ENCODE assay signal across 23 mouse cellular contexts in the genomic region with DNA sequence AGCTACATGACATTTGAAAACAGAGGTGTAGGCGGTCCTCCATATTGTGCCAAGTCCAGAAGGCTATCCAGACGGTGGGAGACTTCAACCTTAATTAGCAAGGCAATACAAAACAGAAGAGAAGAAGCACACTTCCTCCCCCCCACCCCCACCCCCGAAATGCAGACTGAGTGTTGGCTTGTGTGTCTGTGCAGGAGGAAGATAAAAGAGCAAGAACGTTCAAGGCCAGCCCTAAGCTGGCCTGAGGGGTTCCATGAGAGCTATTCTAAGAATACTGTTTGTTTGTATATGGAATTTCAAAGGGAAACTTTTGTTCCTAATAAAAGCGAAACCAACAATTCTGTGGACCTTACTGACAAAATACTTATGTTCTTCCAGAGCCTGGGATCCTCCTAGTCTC. TPM values are rescaled to one million over a fixed set of nuclear protein-coding genes. Genes with fewer than 3 reads are reported as not detected.
DNase-seq lines count a peak whose midpoint lies in the region; ATAC-seq lines count a peak whose summit lies in the region.
"Had no signal": no experiment of that assay in that cellular context is flagged by ENCODE, and none has a peak within 500 bp of the region (broad histone marks: within the 10 kb centered on the region; RNA-seq: fewer than 3 reads in every experiment).

No protein-coding gene starts in this region.

- peak; percentile 16 for DNase-seq in layer of hippocampus, adult 9-11 months
- DNase-seq in layer of hippocampus, postnatal 10 days (ENCODE audit: low spot score in 2 of 2) = no peak
- DNase-seq in liver, embryonic 11.5 days (ENCODE audit: low spot score) = no peak
- no peak for DNase-seq in thymus, postnatal 14 days
- DNase-seq in heart, postnatal 10 days = no peak
- DNase-seq in gastrocnemius, postnatal 4 days (ENCODE audit: low spot score in 2 of 2) = no peak
- DNase-seq: adrenal gland, adult 8-10 months; adrenal gland, postnatal 36 days; cerebellum, adult 11 months; cerebellum, adult 8-10 months; cerebellum, postnatal 14 days; embryo, embryonic 11 days; gastrocnemius, postnatal 10 days; heart, adult 2 months had no signal

- H3K27me3 ChIP-seq in liver, embryonic 11.5 days (replicated peaks; ENCODE audit: control insufficient read depth, insufficient read depth, low read length) = no peaks in the 10 kb centered on the region
- no peaks in the 10 kb centered on the region for H3K27me3 ChIP-seq in liver, embryonic 15.5 days
- H3K27me3 ChIP-seq: CH12.LX; embryonic facial prominence, embryonic 15.5 days; forebrain, embryonic 15.5 days; heart, embryonic 15.5 days had no signal

- 45% methylated on average over 5 of the region's 5 CpGs for WGBS in liver, embryonic 11.5 days
- WGBS in liver, embryonic 15.5 days (ENCODE audit: insufficient replicate concordance) = 32% methylated on average over 5 of the region's 5 CpGs

- H3K9me3 ChIP-seq in liver, embryonic 11.5 days (ENCODE audit: control insufficient read depth, low read length) = 0 out of 2 replicates have a peak, but pooled peaks cover 2% of the 10 kb centered on the region
- no peaks in the 10 kb centered on the region for H3K9me3 ChIP-seq in liver, embryonic 15.5 days (replicated peaks)
- H3K9me3 ChIP-seq: embryonic facial prominence, embryonic 15.5 days; forebrain, embryonic 15.5 days; heart, embryonic 15.5 days; hindbrain, embryonic 10.5 days had no signal

- peak overlapping the region; percentile 61 for H3K27ac ChIP-seq in liver, embryonic 11.5 days (ENCODE audit: low read depth, low read length)
- peak overlapping the region; percentile 43; the same call in 1 of the 2 replicates for H3K27ac ChIP-seq in liver, embryonic 15.5 days (replicated peaks)
- H3K27ac ChIP-seq: embryonic facial prominence, embryonic 15.5 days; forebrain, embryonic 15.5 days; heart, adult 2 months; heart, embryonic 15.5 days; hindbrain, embryonic 10.5 days; hindbrain, embryonic 14.5 days had no signal

- peak; percentile 73 for ATAC-seq in liver, embryonic 11.5 days (replicated peaks; ENCODE audit: low FRiP score)
- ATAC-seq in liver, embryonic 15.5 days (ENCODE audit: insufficient read depth) = no peak
- ATAC-seq: forebrain, embryonic 15.5 days had no signal

- peaks cover 19% of the 10 kb centered on the region for H3K4me1 ChIP-seq in liver, embryonic 11.5 days (replicated peaks; ENCODE audit: control insufficient read depth, insufficient read depth, low read length)
- peaks cover 51% of the 10 kb centered on the region for H3K4me1 ChIP-seq in liver, embryonic 15.5 days (replicated peaks)
- H3K4me1 ChIP-seq: embryonic facial prominence, embryonic 15.5 days; forebrain, embryonic 15.5 days; heart, embryonic 15.5 days; hindbrain, embryonic 10.5 days had no signal

- intact Hi-C loops in heart, postnatal 10 days (cut with DNase I) = no loop called here

- H3K4me2 ChIP-seq in liver, embryonic 11.5 days = peak overlapping the region; percentile 21
- no peak overlapping the region; the same call in 1 of the 2 replicates for H3K4me2 ChIP-seq in liver, embryonic 15.5 days
- H3K4me2 ChIP-seq: embryonic facial prominence, embryonic 15.5 days; forebrain, embryonic 15.5 days; heart, embryonic 11.5 days; heart, embryonic 15.5 days; hindbrain, embryonic 14.5 days had no signal

- no peaks in the 10 kb centered on the region for H3K36me3 ChIP-seq in liver, embryonic 11.5 days (ENCODE audit: control insufficient read depth, insufficient read depth, low read length)
- H3K36me3 ChIP-seq in liver, embryonic 15.5 days (replicated peaks) = no peaks in the 10 kb centered on the region
- H3K36me3 ChIP-seq: embryonic facial prominence, embryonic 15.5 days; forebrain, embryonic 15.5 days; heart, embryonic 15.5 days; hindbrain, embryonic 10.5 days had no signal

- no peak overlapping the region for H3K4me3 ChIP-seq in liver, embryonic 11.5 days (ENCODE audit: low read depth, low read length)
- H3K4me3 ChIP-seq in liver, embryonic 15.5 days (replicated peaks) = no peak overlapping the region
- H3K4me3 ChIP-seq: embryonic facial prominence, embryonic 15.5 days; erythroblast, embryonic 14.5 days; forebrain, embryonic 15.5 days; heart, adult 2 months; heart, embryonic 15.5 days; hindbrain, embryonic 10.5 days had no signal

- no peak overlapping the region for H3K9ac ChIP-seq in liver, embryonic 11.5 days (ENCODE audit: low read depth, low read length)
- H3K9ac ChIP-seq in liver, embryonic 15.5 days = peak overlapping the region; percentile 3; the same call in 1 of the 2 replicates
- H3K9ac ChIP-seq: embryonic facial prominence, embryonic 15.5 days; forebrain, embryonic 15.5 days; heart, embryonic 15.5 days; hindbrain, embryonic 14.5 days had no signal

RNA-seq across cellular contexts. Expression of a gene that starts 23.5 kb away (rescaled TPM):
- total RNA-seq in layer of hippocampus, postnatal 10 days (2021) = 10 to 100 TPM; 68.3 to 73.3 TPM
- 103 and 123 TPM in 2 replicates for polyA plus RNA-seq in liver, embryonic 11.5 days (2014; fragmentation: Nextera tagmentation; extraction: Ambion mirVana)
- 66.8 and 70.4 TPM in 2 replicates for polyA plus RNA-seq in liver, embryonic 15.5 days (2015; fragmentation: Nextera tagmentation; extraction: Ambion mirVana)
- 10 to 100 TPM; 15.3 to 51.6 TPM for total RNA-seq in heart, postnatal 10 days (2021)
- 10 to 100 TPM; 13.7 to 22.5 TPM for total RNA-seq in gastrocnemius, postnatal 4 days (2021)
